27 mouse cellular contexts compared by ENCODE assay signal in genomic region chr12:80684316-80684715, GRCm38 (mm10). TPM values are rescaled to one million over a fixed set of nuclear protein-coding genes. Genes with fewer than 3 reads are reported as not detected.
DNase-seq lines count a peak whose midpoint lies in the region; ATAC-seq and TF ChIP-seq lines count a peak whose summit lies in the region.
"Had no signal": no experiment of that assay in that cellular context is flagged by ENCODE, and none has a peak within 500 bp of the region (broad histone marks: within the 10 kb centered on the region; RNA-seq: fewer than 3 reads in every experiment).

No protein-coding gene starts in this region.

- H3K9me3 ChIP-seq in liver, embryonic 13.5 days (replicated peaks): no peaks in the 10 kb centered on the region
- H3K9me3 ChIP-seq in MEL (replicated peaks; ENCODE audit: insufficient read depth, low read length): no peaks in the 10 kb centered on the region
- no peaks in the 10 kb centered on the region for H3K9me3 ChIP-seq in liver, embryonic 15.5 days (replicated peaks)
- H3K9me3 ChIP-seq: embryonic facial prominence, embryonic 13.5 days; embryonic facial prominence, embryonic 15.5 days; forebrain, embryonic 10.5 days; forebrain, embryonic 12.5 days; G1E had no signal

- DNase-seq in liver, embryonic 13.5 days: no peak
- DNase-seq in liver (no peak), MEL (ENCODE audit: low read depth, low spot score) (no peak)
- DNase-seq in retina, postnatal 1 day: peak; percentile 75
- DNase-seq in B cell, adult 2 months: no peak
- DNase-seq: adrenal gland, adult 2 months; adrenal gland, postnatal 10 days; adrenal gland, postnatal 25 days; cerebellum, adult 11 months; cerebellum, adult 18-20 months; cerebellum, adult 8-10 months; cerebellum, adult 9-11 months; cerebellum, postnatal 14 days; cerebellum, postnatal 36 days; embryo, embryonic 11 days had no signal

- no peak overlapping the region for H3K4me3 ChIP-seq in liver, embryonic 13.5 days (replicated peaks)
- H3K4me3 ChIP-seq in MEL (ENCODE audit: control insufficient read depth in 1 of 2, insufficient read depth in 1 of 2, low read depth in 2 of 2, low read length in 2 of 2): no peak overlapping the region
- H3K4me3 ChIP-seq in liver, embryonic 15.5 days (replicated peaks): no peak overlapping the region
- H3K4me3 ChIP-seq: embryonic facial prominence, embryonic 13.5 days; embryonic facial prominence, embryonic 15.5 days; forebrain, embryonic 10.5 days; forebrain, embryonic 12.5 days had no signal

- no peak for TF ChIP-seq CTCF in MEL (IDR thresholded peaks at IDR 0.05 in 2 of 3, conservative IDR thresholded peaks at IDR 0.05 in 1 of 3; ENCODE audit: control insufficient read depth in 1 of 3, insufficient read depth in 1 of 3, low read depth in 2 of 3, low read length in 3 of 3, poor library complexity in 1 of 3, severe bottlenecking in 1 of 3)

- TF ChIP-seq EP300 in MEL (IDR thresholded peaks at IDR 0.05; ENCODE audit: low read depth in 1 of 2, low read length in 2 of 2): no peak

- H3K36me3 ChIP-seq in liver, embryonic 13.5 days: 0 out of 2 replicates have a peak, but pooled peaks cover 4% of the 10 kb centered on the region
- peaks cover 0 to 11% of the 10 kb centered on the region in 2 experiments; a peak in 2 of 4 replicates for H3K36me3 ChIP-seq in MEL (ENCODE audit: control insufficient read depth in 1 of 2, insufficient read depth in 2 of 2, low read length in 2 of 2)
- peaks cover 8% of the 10 kb centered on the region for H3K36me3 ChIP-seq in liver, embryonic 15.5 days (replicated peaks)

- no peak overlapping the region for H3K9ac ChIP-seq in liver, embryonic 13.5 days
- no peak overlapping the region for H3K9ac ChIP-seq in MEL (ENCODE audit: control insufficient read depth, low read depth, low read length, poor library complexity, severe bottlenecking)
- H3K9ac ChIP-seq in liver, embryonic 15.5 days: no peak overlapping the region
- H3K9ac ChIP-seq: embryonic facial prominence, embryonic 13.5 days; embryonic facial prominence, embryonic 15.5 days; forebrain, embryonic 12.5 days had no signal

- 0 out of 2 replicates have a peak, but pooled peaks cover 2% of the 10 kb centered on the region for H3K27me3 ChIP-seq in liver, embryonic 13.5 days
- H3K27me3 ChIP-seq in MEL (ENCODE audit: control insufficient read depth in 1 of 2, insufficient read depth in 2 of 2, low read length in 2 of 2): no peaks in the 10 kb centered on the region
- peaks cover 6% of the 10 kb centered on the region; the same call in 1 of the 2 replicates for H3K27me3 ChIP-seq in liver, embryonic 15.5 days
- H3K27me3 ChIP-seq: CH12.LX; embryonic facial prominence, embryonic 13.5 days; embryonic facial prominence, embryonic 15.5 days; forebrain, embryonic 12.5 days had no signal

- no peak for ATAC-seq in liver, embryonic 13.5 days (ENCODE audit: low read depth)
- ATAC-seq in liver, embryonic 15.5 days (ENCODE audit: insufficient read depth): no peak
- ATAC-seq in monocyte, adult 5-6 weeks (replicated peaks; ENCODE audit: insufficient number of reproducible peaks, low FRiP score, low TSS enrichment, poor library complexity, severe bottlenecking): no peak
- ATAC-seq: CD4-positive, CD25-positive, alpha-beta regulatory T cell, adult 4 months; forebrain, embryonic 14.5 days; forebrain, embryonic 16.5 days had no signal

- H3K4me2 ChIP-seq in liver, embryonic 13.5 days: no peak overlapping the region
- no peak overlapping the region for H3K4me2 ChIP-seq in liver, embryonic 15.5 days
- H3K4me2 ChIP-seq: embryonic facial prominence, embryonic 13.5 days; embryonic facial prominence, embryonic 15.5 days; forebrain, embryonic 12.5 days had no signal

- peak overlapping the region; percentile 69 for H3K27ac ChIP-seq in liver, embryonic 13.5 days
- peak overlapping the region; percentile 66; the same call in 1 of the 2 replicates for H3K27ac ChIP-seq in MEL (ENCODE audit: control insufficient read depth, low read depth, low read length)
- H3K27ac ChIP-seq in liver, embryonic 15.5 days (replicated peaks): 0 out of 2 replicates have a peak overlapping the region, but pooled peaks have one; percentile 56
- H3K27ac ChIP-seq: embryonic facial prominence, embryonic 13.5 days; embryonic facial prominence, embryonic 15.5 days; forebrain, embryonic 10.5 days; forebrain, embryonic 12.5 days had no signal

- no peak for TF ChIP-seq POLR2A in MEL (IDR thresholded peaks at IDR 0.05; ENCODE audit: control insufficient read depth in 1 of 2, insufficient read depth in 1 of 2, low read depth in 1 of 2, low read length in 2 of 2, poor library complexity in 1 of 2)

- 80% methylated on average over 3 of the region's 3 CpGs for WGBS in liver, embryonic 13.5 days (ENCODE audit: insufficient replicate concordance)
- WGBS in liver, embryonic 15.5 days (ENCODE audit: insufficient replicate concordance): 79% methylated on average over 3 of the region's 3 CpGs

- H3K79me2 ChIP-seq in MEL (ENCODE audit: control insufficient read depth, insufficient read depth, low read length, poor library complexity): no peaks in the 10 kb centered on the region

- peaks cover 29% of the 10 kb centered on the region for H3K4me1 ChIP-seq in liver, embryonic 13.5 days (replicated peaks)
- peaks cover 4 to 16% of the 10 kb centered on the region in 2 experiments for H3K4me1 ChIP-seq in MEL (ENCODE audit: control insufficient read depth in 1 of 2, insufficient read depth in 2 of 2, low read length in 2 of 2)
- peaks cover 26% of the 10 kb centered on the region for H3K4me1 ChIP-seq in liver, embryonic 15.5 days (replicated peaks)
- H3K4me1 ChIP-seq: embryonic facial prominence, embryonic 13.5 days; forebrain, embryonic 12.5 days had no signal

- no peak for TF ChIP-seq RAD21 in MEL (IDR thresholded peaks at IDR 0.05; ENCODE audit: low read depth, low read length)

TF ChIP-seq in MEL, 35 proteins besides CTCF, POLR2A, EP300 and RAD21:
- no peak for TF ChIP-seq MYC (IDR thresholded peaks at IDR 0.05; ENCODE audit: low read depth, low read length)
- no peak for TF ChIP-seq POLR2AphosphoS2 (IDR thresholded peaks at IDR 0.05; ENCODE audit: low read length)
- no peak for TF ChIP-seq USF2 (IDR thresholded peaks at IDR 0.05; ENCODE audit: borderline replicate concordance in 1 of 2, insufficient read depth in 1 of 2, low read depth in 1 of 2, low read length in 2 of 2)
- TF ChIP-seq BHLHE40 (IDR thresholded peaks at IDR 0.05; ENCODE audit: borderline replicate concordance, low read depth, low read length): no peak
- no peak for TF ChIP-seq KAT2A (conservative IDR thresholded peaks at IDR 0.05; ENCODE audit: low read depth, low read length)
- no peak for TF ChIP-seq MEF2A (IDR thresholded peaks at IDR 0.05; ENCODE audit: extremely low read depth, insufficient replicate concordance, low read depth, low read length, poor library complexity, severe bottlenecking)
- TF ChIP-seq MYB (IDR thresholded peaks at IDR 0.05; ENCODE audit: low read depth, low read length): no peak
- no peak for TF ChIP-seq USF1 (IDR thresholded peaks at IDR 0.05; ENCODE audit: low read depth, low read length)

RNA-seq across cellular contexts. Expression of gene Plekhd1, which starts 8.1 kb away (rescaled TPM):
- polyA plus RNA-seq in liver, embryonic 13.5 days (2015; fragmentation: Nextera tagmentation; extraction: Ambion mirVana): 0.14 and 0.35 TPM in 2 replicates
- not detected in 2 replicates for total RNA-seq in MEL (2012; rRNA removed)
- polyA plus RNA-seq in MEL (2012; ENCODE audit: insufficient read depth in 1 of 2, insufficient read length in 2 of 2, low read depth in 1 of 2, low replicate concordance in 2 of 2, missing spikeins in 1 of 2): under 1 TPM in 1 of 2 experiments, not detected in 1; 0.04 TPM
- polyA plus RNA-seq in liver, embryonic 15.5 days (2015; fragmentation: Nextera tagmentation; extraction: Ambion mirVana): 0.18 and 0.30 TPM in 2 replicates
- not detected in 3 replicates for total RNA-seq in monocyte, adult 5-6 weeks (2017)
- total RNA-seq: adrenal gland, adult 2 months; adrenal gland, postnatal 25 days; common myeloid progenitor, adult 5-6 weeks had no signal
- polyA plus RNA-seq: G1E had no signal

RNA-seq across cellular contexts. Expression of gene Erh, which starts 40.2 kb away (rescaled TPM):
- polyA plus RNA-seq in liver, embryonic 13.5 days (2015; fragmentation: Nextera tagmentation; extraction: Ambion mirVana): 170 and 193 TPM in 2 replicates
- total RNA-seq in MEL (2012; rRNA removed): 343 and 401 TPM in 2 replicates
- polyA plus RNA-seq in MEL (2012; ENCODE audit: insufficient read depth in 1 of 2, insufficient read length in 2 of 2, low read depth in 1 of 2, low replicate concordance in 2 of 2, missing spikeins in 1 of 2): 100 to 1,000 TPM in 1 of 2 experiments, not detected in 1; 299 TPM
- polyA plus RNA-seq in liver, embryonic 15.5 days (2015; fragmentation: Nextera tagmentation; extraction: Ambion mirVana): 103 and 115 TPM in 2 replicates
- 27.7 to 31.5 TPM (median 30.9 TPM) in 3 replicates for total RNA-seq in monocyte, adult 5-6 weeks (2017)

RNA-seq across cellular contexts. Expression of gene Slc39a9, which starts 40.6 kb away (rescaled TPM):
- 9.5 and 13.0 TPM in 2 replicates for polyA plus RNA-seq in liver, embryonic 13.5 days (2015; fragmentation: Nextera tagmentation; extraction: Ambion mirVana)
- 12.3 and 13.1 TPM in 2 replicates for total RNA-seq in MEL (2012; rRNA removed)
- 10 to 100 TPM in 1 of 2 experiments, not detected in 1; 34.4 TPM for polyA plus RNA-seq in MEL (2012; ENCODE audit: insufficient read depth in 1 of 2, insufficient read length in 2 of 2, low read depth in 1 of 2, low replicate concordance in 2 of 2, missing spikeins in 1 of 2)
- 10.8 and 12.1 TPM in 2 replicates for polyA plus RNA-seq in liver, embryonic 15.5 days (2015; fragmentation: Nextera tagmentation; extraction: Ambion mirVana)
- total RNA-seq in monocyte, adult 5-6 weeks (2017): 7.9 to 18.9 TPM (median 8.6 TPM) in 3 replicates
